Mouse (Mus musculus) thymus, postnatal 0 days (tissue): Measurements from ENCODE around the gene Prss53. TPM values are rescaled to one million over a fixed set of nuclear protein-coding genes. Genes with fewer than 3 reads are reported as not detected.

ENCODE experiments used
- polyA plus RNA-seq: library from polyadenylated mRNA; unstranded; fragments of >200 nt; fragmentation: Nextera tagmentation; extraction: Ambion mirVana; gene quantifications from 2 replicates; pipeline ENCODE4 v1.2.1, GENCODE M21; 2015

The Prss53 gene
- polyA plus RNA-seq, 1 experiment from 2014 or later, result 0.57 TPM

Other genes with a start within 250 kb of the Prss53 start
- 98.1 and 112 TPM in 2 replicates for gene Bcl7c, start 182.0 kb downstream of the Prss53 start, polyA plus RNA-seq
- gene Ctf1, start 178.2 kb downstream of the Prss53 start, polyA plus RNA-seq, result 13.1 and 13.5 TPM in 2 replicates
- 0.06 TPM in 1 of 2 replicates, not detected in the other for gene Ctf2, start 158.8 kb downstream of the Prss53 start, polyA plus RNA-seq
- 1.6 and 1.7 TPM in 2 replicates for gene Fbxl19, start 146.4 kb downstream of the Prss53 start, polyA plus RNA-seq
- gene Orai3, start 121.2 kb downstream of the Prss53 start, polyA plus RNA-seq, result 16.1 TPM in 2 replicates
- gene Setd1a, start 114.3 kb downstream of the Prss53 start, polyA plus RNA-seq, result 18.2 and 21.1 TPM in 2 replicates
- not detected in 2 replicates for gene Gm49388, start 105.4 kb downstream of the Prss53 start, polyA plus RNA-seq
- gene Hsd3b7, start 90.4 kb downstream of the Prss53 start, polyA plus RNA-seq, result 8.7 and 10.4 TPM in 2 replicates
- gene Stx4a, start 66.7 kb downstream of the Prss53 start, polyA plus RNA-seq, result 48.9 and 50.5 TPM in 2 replicates
- gene Stx1b, start 66.4 kb downstream of the Prss53 start, polyA plus RNA-seq, result 0.19 and 0.49 TPM in 2 replicates
- gene Zfp646, start 14.7 kb downstream of the Prss53 start, polyA plus RNA-seq, result 12.9 and 13.8 TPM in 2 replicates
- gene Zfp668, start 14.1 kb downstream of the Prss53 start, polyA plus RNA-seq, result 22.0 and 26.2 TPM in 2 replicates
- not detected in 2 replicates for gene Gm21974, start 4.5 kb upstream of the Prss53 start, polyA plus RNA-seq
- gene Vkorc1, start 4.6 kb upstream of the Prss53 start, polyA plus RNA-seq, result 47.0 and 54.5 TPM in 2 replicates
- 80.5 and 87.0 TPM in 2 replicates for gene Bckdk, start 13.1 kb upstream of the Prss53 start, polyA plus RNA-seq
- 40.7 and 43.0 TPM in 2 replicates for gene Kat8, start 21.5 kb upstream of the Prss53 start, polyA plus RNA-seq
- gene Prss8, start 39.1 kb upstream of the Prss53 start, polyA plus RNA-seq, result 2.9 and 3.3 TPM in 2 replicates
- gene Prss36, start 55.8 kb upstream of the Prss53 start, polyA plus RNA-seq, result 7.8 and 11.1 TPM in 2 replicates
- gene Fus, start 76.5 kb upstream of the Prss53 start, polyA plus RNA-seq, result 178 and 286 TPM in 2 replicates
- gene Pycard, start 102.9 kb upstream of the Prss53 start, polyA plus RNA-seq, result 372 and 387 TPM in 2 replicates
- not detected in 2 replicates for gene Trim72, start 113.0 kb upstream of the Prss53 start, polyA plus RNA-seq
- gene Itgam, start 171.7 kb upstream of the Prss53 start, polyA plus RNA-seq, result 1.2 and 1.4 TPM in 2 replicates
- not detected in 2 replicates for gene Gm49368, start 171.7 kb upstream of the Prss53 start, polyA plus RNA-seq
- gene Itgax, start 238.6 kb upstream of the Prss53 start, polyA plus RNA-seq, result 1.5 and 1.6 TPM in 2 replicates